Comparison of ENCODE assay signal across 35 mouse cellular contexts in genomic region chr9:119843549-119843948, GRCm38 (mm10). TPM values are rescaled to one million over a fixed set of nuclear protein-coding genes. Genes with fewer than 3 reads are reported as not detected.
DNase-seq lines count a peak whose midpoint lies in the region; ATAC-seq lines count a peak whose summit lies in the region.
"Had no signal": no experiment of that assay in that cellular context is flagged by ENCODE, and none has a peak within 500 bp of the region (broad histone marks: within the 10 kb centered on the region; RNA-seq: fewer than 3 reads in every experiment).

No protein-coding gene starts in this region.

- H3K36me3 ChIP-seq in limb, embryonic 11.5 days (ENCODE audit: control insufficient read depth, insufficient read depth, low read length): no peaks in the 10 kb centered on the region
- no peaks in the 10 kb centered on the region for H3K36me3 ChIP-seq in splenic B cell, adult 2 months (ENCODE audit: control insufficient read depth, insufficient read depth, low read length, poor library complexity, severe bottlenecking)
- H3K36me3 ChIP-seq in kidney, embryonic 15.5 days: no peaks in the 10 kb centered on the region
- H3K36me3 ChIP-seq in liver, embryonic 11.5 days (ENCODE audit: control insufficient read depth, insufficient read depth, low read length): no peaks in the 10 kb centered on the region
- H3K36me3 ChIP-seq: embryonic facial prominence, embryonic 10.5 days; embryonic facial prominence, embryonic 15.5 days; heart, embryonic 10.5 days; limb, embryonic 15.5 days; midbrain, embryonic 10.5 days; neural tube, embryonic 12.5 days had no signal

- no peaks in the 10 kb centered on the region for H3K27me3 ChIP-seq in limb, embryonic 11.5 days (ENCODE audit: control insufficient read depth, insufficient read depth, low read length)
- H3K27me3 ChIP-seq in splenic B cell, adult 2 months (ENCODE audit: control insufficient read depth, insufficient read depth, low read length, poor library complexity, severe bottlenecking): no peaks in the 10 kb centered on the region
- H3K27me3 ChIP-seq in kidney, embryonic 15.5 days: no peaks in the 10 kb centered on the region
- no peaks in the 10 kb centered on the region for H3K27me3 ChIP-seq in liver, embryonic 11.5 days (replicated peaks; ENCODE audit: control insufficient read depth, insufficient read depth, low read length)
- H3K27me3 ChIP-seq: embryonic facial prominence, embryonic 15.5 days; forebrain, embryonic 13.5 days; neural tube, embryonic 12.5 days had no signal

- H3K9ac ChIP-seq in limb, embryonic 11.5 days (ENCODE audit: low read length): no peak overlapping the region
- no peak overlapping the region for H3K9ac ChIP-seq in kidney, embryonic 15.5 days
- H3K9ac ChIP-seq in liver, embryonic 11.5 days (ENCODE audit: low read depth, low read length): no peak overlapping the region
- H3K9ac ChIP-seq: embryonic facial prominence, embryonic 15.5 days; forebrain, embryonic 13.5 days; hindbrain, embryonic 14.5 days; limb, embryonic 15.5 days; liver, embryonic 14.5 days; neural tube, embryonic 12.5 days had no signal

- peaks cover 14% of the 10 kb centered on the region for H3K4me1 ChIP-seq in limb, embryonic 11.5 days (ENCODE audit: control insufficient read depth, insufficient read depth, low read length)
- peaks cover 15% of the 10 kb centered on the region; the same call in 1 of the 2 replicates for H3K4me1 ChIP-seq in kidney, embryonic 15.5 days
- H3K4me1 ChIP-seq in liver, embryonic 11.5 days (replicated peaks; ENCODE audit: control insufficient read depth, insufficient read depth, low read length): 0 out of 2 replicates have a peak, but pooled peaks cover 4% of the 10 kb centered on the region
- H3K4me1 ChIP-seq: embryonic facial prominence, embryonic 15.5 days had no signal

- peak; percentile 17 for DNase-seq in A20 (ENCODE audit: low read depth, low spot score)
- peak; percentile 12 for DNase-seq in c-Kit-positive CD71-negative TER-119-negative erythroid progenitor cells, embryonic 14.5 days (ENCODE audit: low read depth)
- DNase-seq in limb, embryonic 11.5 days (ENCODE audit: low spot score): no peak
- peak; percentile 6 for DNase-seq in splenic B cell, adult 2 months (ENCODE audit: low read depth, low spot score)
- no peak for DNase-seq in liver, embryonic 11.5 days (ENCODE audit: low spot score)
- DNase-seq in adrenal gland, adult 2 months: no peak
- DNase-seq: adrenal gland, adult 8-10 months; cerebellum, adult 11-12 months; cerebellum, postnatal 14 days; gastrocnemius, postnatal 10 days; heart, postnatal 36 days; kidney, adult 9 months; kidney, postnatal 14 days; layer of hippocampus, adult 9-11 months; lung, adult 2 months; lung, postnatal 10 days; right cerebral cortex, adult 18-20 months; right cerebral cortex, postnatal 4 days had no signal

- WGBS in limb, embryonic 11.5 days: 83% methylated on average over 4 of the region's 4 CpGs
- WGBS in kidney, embryonic 15.5 days: 85% methylated on average over 4 of the region's 4 CpGs
- 53% methylated on average over 4 of the region's 4 CpGs for WGBS in liver, embryonic 11.5 days

- no peak overlapping the region for H3K4me2 ChIP-seq in limb, embryonic 11.5 days (ENCODE audit: low read depth, severe bottlenecking)
- H3K4me2 ChIP-seq in kidney, embryonic 15.5 days: no peak overlapping the region
- no peak overlapping the region for H3K4me2 ChIP-seq in liver, embryonic 11.5 days
- H3K4me2 ChIP-seq: embryonic facial prominence, embryonic 15.5 days; forebrain, embryonic 13.5 days; hindbrain, embryonic 14.5 days; limb, embryonic 15.5 days; neural tube, embryonic 12.5 days had no signal

- no peak for ATAC-seq in limb, embryonic 11.5 days (ENCODE audit: insufficient number of reproducible peaks, low FRiP score, low TSS enrichment, low read depth)
- no peak for ATAC-seq in kidney, embryonic 15.5 days (replicated peaks; ENCODE audit: low FRiP score)
- ATAC-seq in liver, embryonic 11.5 days (replicated peaks; ENCODE audit: low FRiP score): no peak
- ATAC-seq: activated CD4-positive, CD25-positive, alpha-beta regulatory T cell, adult 4 months; forebrain, embryonic 13.5 days; intestine, postnatal 0 days; midbrain, embryonic 16.5 days had no signal

- no peak overlapping the region for H3K4me3 ChIP-seq in limb, embryonic 11.5 days (ENCODE audit: low read depth, low read length)
- H3K4me3 ChIP-seq in kidney, embryonic 15.5 days (replicated peaks): no peak overlapping the region
- no peak overlapping the region for H3K4me3 ChIP-seq in liver, embryonic 11.5 days (ENCODE audit: low read depth, low read length)
- H3K4me3 ChIP-seq: embryonic facial prominence, embryonic 10.5 days; embryonic facial prominence, embryonic 15.5 days; forebrain, embryonic 13.5 days; heart, embryonic 10.5 days; limb, embryonic 15.5 days; midbrain, embryonic 10.5 days; neural tube, embryonic 12.5 days had no signal

- no peaks in the 10 kb centered on the region for H3K9me3 ChIP-seq in limb, embryonic 11.5 days (ENCODE audit: control insufficient read depth, low read length)
- H3K9me3 ChIP-seq in kidney, embryonic 15.5 days (replicated peaks): no peaks in the 10 kb centered on the region
- H3K9me3 ChIP-seq in liver, embryonic 11.5 days (ENCODE audit: control insufficient read depth, low read length): no peaks in the 10 kb centered on the region
- H3K9me3 ChIP-seq: embryonic facial prominence, embryonic 10.5 days; embryonic facial prominence, embryonic 15.5 days; forebrain, embryonic 13.5 days; heart, embryonic 10.5 days; limb, embryonic 15.5 days; midbrain, embryonic 10.5 days; neural tube, embryonic 12.5 days had no signal

- peak overlapping the region; percentile 67; the same call in 1 of the 2 replicates for H3K27ac ChIP-seq in limb, embryonic 11.5 days (replicated peaks; ENCODE audit: low read depth, low read length)
- no peak overlapping the region for H3K27ac ChIP-seq in kidney, embryonic 15.5 days
- H3K27ac ChIP-seq in liver, embryonic 11.5 days (ENCODE audit: low read depth, low read length): no peak overlapping the region
- H3K27ac ChIP-seq: embryonic facial prominence, embryonic 10.5 days; embryonic facial prominence, embryonic 15.5 days; forebrain, embryonic 13.5 days; heart, embryonic 10.5 days; hindbrain, embryonic 14.5 days; limb, embryonic 15.5 days; liver, embryonic 14.5 days; macrophage; midbrain, embryonic 10.5 days; neural tube, embryonic 12.5 days had no signal

RNA-seq across cellular contexts. Expression of gene Scn11a, which starts 18.3 kb away (rescaled TPM):
- polyA plus RNA-seq in limb, embryonic 11.5 days (2014; fragmentation: Nextera tagmentation; extraction: Ambion mirVana): 0.87 and 1.0 TPM in 2 replicates
- 0.04 TPM in 2 replicates for polyA plus RNA-seq in kidney, embryonic 15.5 days (2015; fragmentation: Nextera tagmentation; extraction: Ambion mirVana)
- 0.09 and 0.10 TPM in 2 replicates for polyA plus RNA-seq in liver, embryonic 11.5 days (2014; fragmentation: Nextera tagmentation; extraction: Ambion mirVana)
- total RNA-seq in adrenal gland, adult 2 months (2021): not detected
- not detected in 2 replicates for polyA plus RNA-seq in adrenal gland, adult 2 months (2012; rRNA removed)
- total RNA-seq: adrenal gland, adult 8-10 months had no signal
- polyA plus RNA-seq: gonadal fat pad, adult 2 months; heart, embryonic 16.5 days; macrophage; stomach, embryonic 14.5 days had no signal

RNA-seq across cellular contexts. Expression of gene Wdr48, which starts 51.1 kb away (rescaled TPM):
- 59.6 and 64.7 TPM in 2 replicates for polyA plus RNA-seq in limb, embryonic 11.5 days (2014; fragmentation: Nextera tagmentation; extraction: Ambion mirVana)
- 51.9 and 53.6 TPM in 2 replicates for polyA plus RNA-seq in kidney, embryonic 15.5 days (2015; fragmentation: Nextera tagmentation; extraction: Ambion mirVana)
- polyA plus RNA-seq in liver, embryonic 11.5 days (2014; fragmentation: Nextera tagmentation; extraction: Ambion mirVana): 45.6 and 49.2 TPM in 2 replicates
- total RNA-seq in adrenal gland, adult 2 months (2021): 10 to 100 TPM; 48.1 to 50.7 TPM
- polyA plus RNA-seq in adrenal gland, adult 2 months (2012; rRNA removed): 26.6 and 30.7 TPM in 2 replicates

Comparison
In these comparisons a context has a peak if more than half of its experiments do, and no peak if none do; other contexts are left out.
1. DNase-seq: peak in A20 (single experiment), c-Kit-positive CD71-negative TER-119-negative erythroid progenitor cells, embryonic 14.5 days (single experiment) and splenic B cell, adult 2 months (single experiment); none in limb, embryonic 11.5 days (single experiment), liver, embryonic 11.5 days (single experiment) and adrenal gland, adult 2 months (single experiment).